Mouse (Mus musculus): Measurements from ENCODE around the gene Myl6. TPM values are rescaled to one million over a fixed set of nuclear protein-coding genes. Genes with fewer than 3 reads are reported as not detected.

Myl6 gene
- polyA plus RNA-seq, 1 experiment from 2014 or later: 1,028 TPM

GRCm38 (mm10) chr10:128525671-128526308 lies 31.8 kb upstream of the Myl6 start, which contains the start of gene Esyt1:
Gene Esyt1, minus strand, starts transcription at chr10:128525871.
- 0% methylated on average over 30 of the region's 37 CpGs for WGBS
- Histone ChIP-seq H3K27me3 (replicated peaks; ENCODE audit: control insufficient read depth, insufficient read depth, low read length) (peaks cover 2% of the 10 kb centered on the region; the same call in 1 of the 2 replicates), H3K9ac (ENCODE audit: low read depth, low read length) (peak within 1 kb of the TSS; percentile 82), H3K4me3 (ENCODE audit: low read length) (peak within 1 kb of the TSS; percentile 83), H3K36me3 (ENCODE audit: control insufficient read depth, insufficient read depth, low read length) (no peaks in the 10 kb centered on the region), H3K9me3 (ENCODE audit: control insufficient read depth, low read length) (no peaks in the 10 kb centered on the region), H3K27ac (ENCODE audit: low read depth, low read length) (peak within 1 kb of the TSS; percentile 63), H3K4me1 (ENCODE audit: control insufficient read depth, insufficient read depth, low read depth, low read length) (peaks cover 13% of the 10 kb centered on the region), H3K4me2 (ENCODE audit: low read length) (peak within 1 kb of the TSS; percentile 100)
- ATAC-seq: peak; percentile 97

DNA sequence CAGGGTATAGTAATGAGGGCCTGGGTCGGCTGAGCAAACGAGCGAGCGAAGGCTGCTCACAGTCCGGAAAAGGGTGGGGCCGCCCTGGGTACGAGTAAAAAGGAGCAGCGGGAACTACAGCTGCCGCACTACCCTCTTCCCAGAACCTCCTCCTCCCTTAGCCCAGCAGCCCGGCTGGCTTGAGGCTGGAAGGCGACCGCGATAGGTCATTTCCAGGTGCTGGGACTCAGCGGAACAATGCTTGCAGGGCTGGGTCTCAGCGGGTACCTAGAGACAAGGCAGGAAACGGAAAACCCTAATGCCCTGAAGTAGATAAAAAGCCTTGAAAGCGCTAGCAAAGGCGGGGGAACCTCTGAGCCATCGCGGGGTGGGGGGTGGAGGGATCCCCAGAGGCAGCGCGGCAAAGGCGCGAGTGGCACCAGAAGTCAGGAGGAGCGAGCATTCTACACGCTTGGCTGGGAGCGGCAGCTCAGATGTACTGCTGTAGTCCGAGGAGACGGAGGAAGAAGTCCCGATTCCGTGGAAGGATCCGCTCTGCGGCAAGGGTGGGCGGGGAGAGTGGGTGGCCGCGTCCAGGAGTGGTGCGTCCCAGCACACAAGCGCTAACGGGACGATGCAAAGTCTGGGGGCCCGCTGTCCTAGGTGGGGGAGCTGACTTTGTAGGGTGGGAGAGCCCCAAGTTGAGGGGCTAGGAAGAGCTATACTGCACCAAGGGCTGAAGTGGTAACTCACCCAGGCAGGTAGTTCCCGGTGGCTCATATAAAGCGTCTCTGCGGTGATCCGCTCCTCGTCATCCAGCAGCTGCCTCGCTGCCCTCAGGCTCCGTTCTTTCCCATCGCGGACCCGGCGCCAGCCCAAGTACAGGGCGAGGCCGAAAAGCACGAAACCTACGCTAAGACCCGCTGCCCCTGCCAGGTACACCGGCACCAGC lies 31.1 kb upstream of the Myl6 start:
- no peaks in the 10 kb centered on the region for H3K36me3 ChIP-seq (ENCODE audit: control insufficient read depth, insufficient read depth, low read length)
- H3K9ac ChIP-seq (ENCODE audit: low read depth, low read length): peak overlapping the region; percentile 82
- peak overlapping the region; percentile 83 for H3K4me3 ChIP-seq (ENCODE audit: low read length)
- H3K27ac ChIP-seq (ENCODE audit: low read depth, low read length): peak overlapping the region; percentile 63
- peak; percentile 27 for ATAC-seq
- H3K4me2 ChIP-seq (ENCODE audit: low read length): peak overlapping the region; percentile 100
- H3K4me1 ChIP-seq (ENCODE audit: control insufficient read depth, insufficient read depth, low read depth, low read length): peaks cover 13% of the 10 kb centered on the region
- H3K27me3 ChIP-seq (replicated peaks; ENCODE audit: control insufficient read depth, insufficient read depth, low read length): peaks cover 2% of the 10 kb centered on the region; the same call in 1 of the 2 replicates
- H3K9me3 ChIP-seq (ENCODE audit: control insufficient read depth, low read length): no peaks in the 10 kb centered on the region
- WGBS: under 1% methylated on average over 58 of the region's 58 CpGs

DNA sequence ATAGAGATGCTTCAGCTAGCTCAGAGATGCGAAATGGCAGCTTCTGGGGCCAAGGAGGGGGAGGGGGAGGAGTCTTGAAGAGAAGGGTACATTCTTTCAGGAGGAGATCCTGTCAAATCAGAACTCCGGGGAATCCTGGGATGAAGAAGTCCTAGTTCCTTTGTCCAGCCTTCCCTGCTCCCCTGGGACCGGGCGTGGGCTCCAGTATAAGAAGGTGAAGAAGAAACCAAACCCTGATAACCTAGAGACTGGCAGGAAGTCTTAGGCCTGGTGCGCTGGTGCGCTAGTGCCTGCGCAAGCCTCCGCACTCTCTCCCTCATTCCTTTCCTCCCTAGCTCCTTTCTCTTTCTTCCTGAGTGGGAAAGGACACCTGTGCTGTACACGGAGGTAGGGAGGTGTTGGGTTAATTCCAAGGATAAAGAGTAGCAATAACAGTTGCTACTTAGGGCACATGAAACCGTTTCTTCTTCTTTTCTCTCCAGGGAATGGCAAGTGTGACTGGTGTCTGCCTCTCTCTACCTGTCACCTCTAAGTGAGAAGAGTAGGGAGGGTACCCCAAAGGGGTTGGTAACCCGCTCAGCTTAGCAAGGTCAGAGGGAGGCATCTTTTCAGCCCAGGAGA lies 30.3 kb upstream of the Myl6 start:
- 11% methylated on average over 11 of the region's 11 CpGs for WGBS
- Histone ChIP-seq H3K36me3 (ENCODE audit: control insufficient read depth, insufficient read depth, low read length) (no peaks in the 10 kb centered on the region), H3K27ac (ENCODE audit: low read depth, low read length) (peak overlapping the region; percentile 63), H3K9ac (ENCODE audit: low read depth, low read length) (peak overlapping the region; percentile 82), H3K27me3 (replicated peaks; ENCODE audit: control insufficient read depth, insufficient read depth, low read length) (peaks cover 2% of the 10 kb centered on the region; the same call in 1 of the 2 replicates), H3K9me3 (ENCODE audit: control insufficient read depth, low read length) (no peaks in the 10 kb centered on the region), H3K4me2 (ENCODE audit: low read length) (peak overlapping the region; percentile 100), H3K4me3 (ENCODE audit: low read length) (peak overlapping the region; percentile 83), H3K4me1 (ENCODE audit: control insufficient read depth, insufficient read depth, low read depth, low read length) (peaks cover 13% of the 10 kb centered on the region)
- no peak for ATAC-seq

DNA sequence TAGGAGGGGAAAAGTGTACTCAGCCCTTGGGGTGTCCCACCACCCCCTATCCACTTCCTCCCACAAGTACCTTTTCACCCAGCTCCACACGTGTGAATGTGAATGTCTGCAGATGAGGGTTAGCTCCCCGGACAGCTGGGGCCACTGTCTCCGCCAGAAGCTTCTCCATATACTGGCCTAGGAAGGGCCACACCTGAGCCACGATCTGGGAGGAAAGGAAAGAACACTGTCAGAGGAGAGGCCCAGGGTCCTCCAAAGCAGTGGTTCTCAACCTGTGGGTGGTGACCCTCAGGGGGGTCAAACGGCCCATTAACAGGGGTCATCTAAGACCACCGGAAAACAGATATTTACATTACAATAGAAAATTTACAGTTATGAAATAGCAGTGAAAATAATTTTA lies 28.4 kb upstream of the Myl6 start:
- WGBS: 86% methylated on average over 6 of the region's 6 CpGs
- Histone ChIP-seq H3K27ac (ENCODE audit: low read depth, low read length) (no peak overlapping the region), H3K36me3 (ENCODE audit: control insufficient read depth, insufficient read depth, low read length) (no peaks in the 10 kb centered on the region), H3K9me3 (ENCODE audit: control insufficient read depth, low read length) (no peaks in the 10 kb centered on the region), H3K27me3 (replicated peaks; ENCODE audit: control insufficient read depth, insufficient read depth, low read length) (peaks cover 2% of the 10 kb centered on the region; the same call in 1 of the 2 replicates), H3K4me3 (ENCODE audit: low read length) (no peak overlapping the region), H3K4me2 (ENCODE audit: low read length) (no peak overlapping the region), H3K4me1 (ENCODE audit: control insufficient read depth, insufficient read depth, low read depth, low read length) (peaks cover 13% of the 10 kb centered on the region), H3K9ac (ENCODE audit: low read depth, low read length) (no peak overlapping the region)
- no peak for ATAC-seq

DNA sequence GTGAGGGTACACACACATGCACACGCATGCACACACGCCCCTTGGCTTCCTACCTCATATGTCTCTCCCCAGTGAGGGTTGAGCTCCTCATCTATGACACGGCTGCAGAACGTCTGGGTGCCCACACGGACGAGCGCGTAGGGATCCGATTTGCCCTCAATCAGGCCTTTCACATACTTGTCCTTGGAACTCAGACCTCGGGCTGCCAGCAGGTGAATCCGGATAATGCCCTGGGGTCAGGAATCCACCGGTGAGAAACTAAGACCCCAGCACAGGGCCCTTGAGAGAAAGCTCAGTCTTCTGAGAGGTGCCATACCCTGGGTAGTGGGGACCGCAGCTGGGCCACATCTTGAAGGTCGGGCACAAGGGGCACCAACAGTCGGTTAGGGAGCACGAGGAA lies 26.6 kb upstream of the Myl6 start:
- 85% methylated on average over 16 of the region's 16 CpGs for WGBS
- no peaks in the 10 kb centered on the region for H3K9me3 ChIP-seq (ENCODE audit: control insufficient read depth, low read length)
- no peak overlapping the region for H3K4me3 ChIP-seq (ENCODE audit: low read length)
- peaks cover 6% of the 10 kb centered on the region for H3K27me3 ChIP-seq (replicated peaks; ENCODE audit: control insufficient read depth, insufficient read depth, low read length)
- peaks cover 8% of the 10 kb centered on the region for H3K4me1 ChIP-seq (ENCODE audit: control insufficient read depth, insufficient read depth, low read depth, low read length)
- no peak overlapping the region for H3K4me2 ChIP-seq (ENCODE audit: low read length)
- ATAC-seq: no peak
- H3K27ac ChIP-seq (ENCODE audit: low read depth, low read length): no peak overlapping the region
- H3K36me3 ChIP-seq (ENCODE audit: control insufficient read depth, insufficient read depth, low read length): no peaks in the 10 kb centered on the region
- H3K9ac ChIP-seq (ENCODE audit: low read depth, low read length): no peak overlapping the region

- no peak; the same call in 1 of the 2 replicates for ATAC-seq
- Histone ChIP-seq H3K4me3 (ENCODE audit: low read length) (no peak overlapping the region), H3K4me2 (ENCODE audit: low read length) (no peak overlapping the region), H3K4me1 (ENCODE audit: control insufficient read depth, insufficient read depth, low read depth, low read length) (no peaks in the 10 kb centered on the region; the same call in 1 of the 2 replicates), H3K27ac (ENCODE audit: low read depth, low read length) (no peak overlapping the region), H3K9me3 (ENCODE audit: control insufficient read depth, low read length) (no peaks in the 10 kb centered on the region), H3K27me3 (replicated peaks; ENCODE audit: control insufficient read depth, insufficient read depth, low read length) (peaks cover 5% of the 10 kb centered on the region), H3K36me3 (ENCODE audit: control insufficient read depth, insufficient read depth, low read length) (no peaks in the 10 kb centered on the region), H3K9ac (ENCODE audit: low read depth, low read length) (no peak overlapping the region)
- 78% methylated on average over 7 of the region's 7 CpGs for WGBS
These were observed 24.9 kb upstream of the Myl6 start for GRCm38 (mm10) chr10:128518833-128519232.

DNA sequence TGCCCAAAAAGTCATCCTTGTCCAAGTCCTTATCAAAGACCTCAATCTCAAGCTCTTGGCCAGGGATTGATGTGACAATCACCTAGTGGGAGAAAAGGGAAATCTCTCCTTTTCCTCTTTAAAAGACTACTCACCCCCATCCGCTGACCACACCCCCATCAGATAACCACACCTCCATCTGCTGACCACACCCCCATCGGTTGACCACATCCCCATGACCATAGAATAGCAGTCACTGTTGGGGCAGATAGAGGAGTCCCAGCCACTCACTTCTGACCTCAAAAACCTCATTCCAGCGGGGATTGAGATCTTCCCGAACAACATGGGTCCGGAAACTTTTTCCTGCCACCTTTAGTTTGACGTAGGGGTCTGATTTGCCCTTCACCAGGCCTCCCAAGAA lies 22.7 kb upstream of the Myl6 start:
- Histone ChIP-seq H3K27me3 (replicated peaks; ENCODE audit: control insufficient read depth, insufficient read depth, low read length) (peaks cover 4% of the 10 kb centered on the region), H3K4me3 (ENCODE audit: low read length) (no peak overlapping the region), H3K9me3 (ENCODE audit: control insufficient read depth, low read length) (no peaks in the 10 kb centered on the region), H3K27ac (ENCODE audit: low read depth, low read length) (no peak overlapping the region), H3K36me3 (ENCODE audit: control insufficient read depth, insufficient read depth, low read length) (no peaks in the 10 kb centered on the region), H3K4me2 (ENCODE audit: low read length) (no peak overlapping the region), H3K4me1 (ENCODE audit: control insufficient read depth, insufficient read depth, low read depth, low read length) (no peaks in the 10 kb centered on the region), H3K9ac (ENCODE audit: low read depth, low read length) (no peak overlapping the region)
- WGBS: 29% methylated on average over 6 of the region's 6 CpGs
- ATAC-seq: no peak

DNA sequence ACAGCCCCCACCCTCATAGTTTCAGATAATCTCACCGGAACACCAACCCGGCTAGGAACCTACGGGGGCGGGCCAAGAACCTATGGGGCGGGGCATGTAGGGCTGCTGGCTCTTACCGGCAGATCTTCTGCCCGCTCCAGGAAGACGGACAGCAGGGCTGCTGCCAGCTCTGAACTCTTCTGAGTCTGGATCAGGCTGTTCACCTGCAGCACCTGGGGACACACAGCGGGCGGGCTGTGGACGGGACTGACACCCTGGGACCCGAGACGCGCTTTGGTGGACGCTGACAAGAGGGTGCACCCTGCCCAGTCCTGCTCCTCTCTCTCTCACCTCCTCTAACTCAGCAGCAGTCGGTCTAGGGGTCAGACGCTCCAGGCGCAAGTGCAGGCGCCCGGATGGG lies 22.1 kb upstream of the Myl6 start:
- H3K9me3 ChIP-seq (ENCODE audit: control insufficient read depth, low read length): no peaks in the 10 kb centered on the region
- no peak overlapping the region for H3K27ac ChIP-seq (ENCODE audit: low read depth, low read length)
- H3K27me3 ChIP-seq (replicated peaks; ENCODE audit: control insufficient read depth, insufficient read depth, low read length): peaks cover 4% of the 10 kb centered on the region
- no peak for ATAC-seq
- 22% methylated on average over 20 of the region's 20 CpGs for WGBS
- H3K4me1 ChIP-seq (ENCODE audit: control insufficient read depth, insufficient read depth, low read depth, low read length): no peaks in the 10 kb centered on the region
- 0 out of 2 replicates have a peak, but pooled peaks cover 3% of the 10 kb centered on the region for H3K36me3 ChIP-seq (ENCODE audit: control insufficient read depth, insufficient read depth, low read length)
- H3K9ac ChIP-seq (ENCODE audit: low read depth, low read length): no peak overlapping the region; the same call in 1 of the 2 replicates
- no peak overlapping the region for H3K4me3 ChIP-seq (ENCODE audit: low read length)
- 0 out of 2 replicates have a peak overlapping the region, but pooled peaks have one; percentile 0 for H3K4me2 ChIP-seq (ENCODE audit: low read length)

All from hindbrain, embryonic 16.5 days (tissue).